Mouse (Mus musculus) ES-Bruce4 (cell line): ENCODE data around the gene Cfap58. TPM values are rescaled to one million over a fixed set of nuclear protein-coding genes. Genes with fewer than 3 reads are reported as not detected.

Source experiments
- H3K27ac ChIP-seq: 2 replicates; pipeline ENCODE4 v1.5.1; 2012; ENCODE audit warnings: low read length, inconsistent platforms; ENCODE audit not compliant: insufficient read depth
- H3K27me3 ChIP-seq: 2 replicates; pipeline ENCODE4 v1.6.1; 2012; ENCODE audit warnings: mild to moderate bottlenecking, low read length, inconsistent platforms; ENCODE audit not compliant: control insufficient read depth, poor library complexity, insufficient read depth, severe bottlenecking
- H3K36me3 ChIP-seq: 2 replicates; pipeline ENCODE4 v1.6.1; 2012; ENCODE audit warnings: inconsistent platforms, mild to moderate bottlenecking, low read length, moderate library complexity; ENCODE audit not compliant: control insufficient read depth, poor library complexity, insufficient read depth, severe bottlenecking
- H3K4me1 ChIP-seq: one replicate; pipeline ENCODE4 v1.8.1; 2011; ENCODE audit warnings: low read length; ENCODE audit not compliant: control insufficient read depth, insufficient read depth
- H3K4me3 ChIP-seq: 2 replicates; pipeline ENCODE4 v1.5.1; 2011; ENCODE audit warnings: low read depth, mild to moderate bottlenecking, low read length
- H3K9ac ChIP-seq: 2 replicates; pipeline ENCODE4 v1.6.1; 2012; ENCODE audit warnings: low read depth, mild to moderate bottlenecking, inconsistent platforms; ENCODE audit not compliant: poor library complexity, severe bottlenecking
- H3K9me3 ChIP-seq: replicated peaks from 2 replicates; pipeline ENCODE4 v1.6.1; 2012; ENCODE audit warnings: mild to moderate bottlenecking, low read length, inconsistent platforms; ENCODE audit not compliant: control insufficient read depth, poor library complexity, insufficient read depth, severe bottlenecking
- CTCF ChIP-seq: IDR thresholded peaks from one replicate; pipeline ENCODE4 v1.8.1; 2011; ENCODE audit warnings: low read depth, low read length
- EP300 ChIP-seq: IDR thresholded peaks from 2 replicates; pipeline ENCODE4 v1.6.1; 2011; ENCODE audit warnings: low read depth, low read length; ENCODE audit not compliant: insufficient read depth
- POLR2A ChIP-seq: IDR thresholded peaks from one replicate; pipeline ENCODE4 v1.8.1; 2011; ENCODE audit warnings: low read length; ENCODE audit not compliant: insufficient read depth
- polyA plus RNA-seq: library from polyadenylated mRNA; stranded (reverse); fragments of >200 nt; gene quantifications from 2 replicates; pipeline ENCODE4 v1.2.4, GENCODE M21; 2011; ENCODE audit warnings: low read depth; ENCODE audit not compliant: missing spikeins, insufficient read depth, insufficient read length

Cfap58 gene
- polyA plus RNA-seq, 1 experiment, result not detected

DNA sequence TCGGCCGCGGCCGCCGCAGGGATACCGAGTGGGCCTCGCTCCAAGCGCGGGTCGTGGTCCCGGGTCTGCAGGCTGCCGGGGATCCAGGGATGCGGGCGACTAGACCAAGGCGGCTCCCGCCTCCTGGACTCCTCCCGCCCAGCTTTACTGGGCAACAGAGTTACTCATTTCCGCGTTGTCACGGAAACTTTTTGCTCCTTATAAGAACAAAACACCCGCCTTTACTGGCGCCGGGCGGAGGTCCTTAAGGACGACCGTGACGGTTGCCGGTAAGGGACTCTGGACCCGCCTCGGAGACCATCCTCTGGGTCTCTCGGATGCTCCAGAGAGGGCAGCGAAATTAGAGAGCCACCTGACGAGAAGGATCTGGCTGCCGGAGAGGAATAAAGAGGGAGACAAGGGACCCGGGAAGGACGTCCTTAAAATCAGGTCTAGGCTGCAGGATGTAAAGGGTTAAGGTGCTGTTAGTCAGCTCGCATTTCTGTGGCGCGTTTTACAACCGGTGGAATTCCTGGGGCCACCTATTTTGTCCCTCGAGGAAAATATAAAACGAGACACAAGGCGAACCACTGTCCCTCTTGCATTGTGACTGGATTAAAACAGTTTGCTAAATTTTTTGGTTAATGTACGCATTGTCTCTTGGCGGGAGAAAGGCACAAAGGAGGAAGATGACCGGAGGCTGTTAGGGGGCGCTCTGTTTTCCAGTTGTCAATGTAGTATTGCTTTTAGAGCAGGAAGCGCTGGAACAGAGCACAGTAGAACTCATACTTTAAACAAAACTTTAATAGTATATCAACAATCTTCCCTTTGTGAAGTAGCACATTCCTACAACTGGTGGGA lies 18.1 kb upstream of the Cfap58 start, which contains the start of the genes Cfap43 and Itprip:
Cfap43 (minus strand) TSS at position 162 of the 840 bp plus-strand sequence.
Itprip (minus strand) TSS at position 174 of the 840 bp plus-strand sequence.
- Histone ChIP-seq H3K9ac (peak within 1 kb of the TSS; percentile 59), H3K4me3 (peak within 1 kb of the TSS; percentile 86), H3K9me3 (no peaks in the 10 kb centered on the region), H3K27ac (no peak within 1 kb of the TSS), H3K4me1 (no peaks in the 10 kb centered on the region), H3K27me3 (no peaks in the 10 kb centered on the region; the same call in 1 of the 2 replicates), H3K36me3 (no peaks in the 10 kb centered on the region)
- TF ChIP-seq CTCF, result peak; percentile 9
- no peak for TF ChIP-seq POLR2A
- TF ChIP-seq EP300, result no peak

DNA sequence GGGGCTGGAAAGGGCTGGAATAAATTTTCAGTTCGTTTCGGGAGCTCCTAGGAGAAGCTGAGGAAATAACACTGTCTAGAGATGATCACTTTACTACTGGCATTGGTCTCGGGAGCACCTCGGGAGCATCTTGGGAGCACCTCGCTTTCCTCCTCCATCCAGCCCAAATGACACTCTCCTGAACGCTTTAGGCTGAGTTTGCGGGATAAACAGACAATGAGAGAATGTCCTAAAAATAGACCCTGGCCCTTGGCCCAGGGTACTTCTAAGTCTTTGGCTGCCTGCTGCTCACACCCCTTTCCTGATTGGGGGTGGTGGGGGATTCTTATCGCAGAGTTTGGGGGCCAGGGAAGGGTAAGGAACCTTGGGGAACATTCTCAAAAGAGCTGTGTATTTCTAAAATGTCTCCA lies 17.5 kb upstream of the Cfap58 start:
- peak overlapping the region; percentile 59; the same call in 1 of the 2 replicates for H3K9ac ChIP-seq
- H3K9me3 ChIP-seq, result no peaks in the 10 kb centered on the region
- H3K4me1 ChIP-seq, result no peaks in the 10 kb centered on the region
- TF ChIP-seq CTCF, result no peak
- TF ChIP-seq POLR2A, result no peak
- TF ChIP-seq EP300, result no peak
- no peaks in the 10 kb centered on the region for H3K36me3 ChIP-seq
- H3K4me3 ChIP-seq, result no peak overlapping the region
- no peak overlapping the region for H3K27ac ChIP-seq
- no peaks in the 10 kb centered on the region; the same call in 1 of the 2 replicates for H3K27me3 ChIP-seq

DNA sequence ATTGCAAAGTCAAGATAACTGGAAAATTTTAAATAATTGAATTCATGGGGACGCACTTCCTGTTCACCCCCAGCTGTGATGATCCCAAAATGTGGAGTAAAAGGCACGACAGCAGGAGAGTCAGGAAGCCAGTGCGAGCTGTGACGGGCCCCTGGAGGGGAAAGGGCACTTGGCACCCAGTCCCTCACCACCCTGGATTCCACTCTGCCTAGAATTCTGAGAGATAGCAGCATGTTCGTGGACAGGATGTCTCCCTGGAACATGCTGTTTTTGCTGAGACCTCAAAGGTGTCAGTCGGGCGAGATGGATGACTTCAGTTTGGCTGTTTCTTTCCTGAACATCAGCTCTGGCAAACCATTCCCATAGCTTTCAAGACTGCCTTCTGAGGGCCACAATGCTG lies 11.7 kb upstream of the Cfap58 start:
- no peaks in the 10 kb centered on the region for H3K9me3 ChIP-seq
- no peak overlapping the region for H3K4me3 ChIP-seq
- H3K4me1 ChIP-seq, result no peaks in the 10 kb centered on the region
- no peaks in the 10 kb centered on the region for H3K36me3 ChIP-seq
- H3K9ac ChIP-seq, result no peak overlapping the region
- H3K27me3 ChIP-seq, result no peaks in the 10 kb centered on the region
- H3K27ac ChIP-seq, result no peak overlapping the region
- no peak for TF ChIP-seq EP300
- TF ChIP-seq CTCF, result no peak
- TF ChIP-seq POLR2A, result no peak

DNA sequence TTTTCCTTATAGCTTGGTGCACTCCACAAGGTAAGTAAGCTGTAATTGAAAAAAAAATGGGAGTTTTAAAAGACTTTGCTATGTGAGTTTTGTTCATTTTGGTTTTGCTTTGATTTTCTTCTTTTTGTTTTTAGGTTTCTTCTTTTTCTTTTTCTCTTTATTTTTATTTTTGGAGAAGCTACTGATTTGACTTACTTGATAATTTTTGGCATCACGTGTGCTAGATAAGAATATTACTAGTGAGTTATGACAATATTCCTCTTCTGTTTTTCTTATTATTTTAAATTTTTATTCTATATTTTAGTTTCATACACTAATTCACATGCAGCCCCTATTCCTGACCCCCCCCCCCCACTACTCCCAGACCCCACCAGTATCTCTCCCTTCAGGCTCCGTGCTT lies 10.4 kb upstream of the Cfap58 start:
- H3K36me3 ChIP-seq, result no peaks in the 10 kb centered on the region
- H3K4me3 ChIP-seq, result no peak overlapping the region
- H3K9ac ChIP-seq, result no peak overlapping the region
- no peak overlapping the region for H3K27ac ChIP-seq
- H3K4me1 ChIP-seq, result no peaks in the 10 kb centered on the region
- TF ChIP-seq EP300 (no peak), CTCF (no peak), POLR2A (no peak)
- H3K9me3 ChIP-seq, result no peaks in the 10 kb centered on the region
- H3K27me3 ChIP-seq, result no peaks in the 10 kb centered on the region

DNA sequence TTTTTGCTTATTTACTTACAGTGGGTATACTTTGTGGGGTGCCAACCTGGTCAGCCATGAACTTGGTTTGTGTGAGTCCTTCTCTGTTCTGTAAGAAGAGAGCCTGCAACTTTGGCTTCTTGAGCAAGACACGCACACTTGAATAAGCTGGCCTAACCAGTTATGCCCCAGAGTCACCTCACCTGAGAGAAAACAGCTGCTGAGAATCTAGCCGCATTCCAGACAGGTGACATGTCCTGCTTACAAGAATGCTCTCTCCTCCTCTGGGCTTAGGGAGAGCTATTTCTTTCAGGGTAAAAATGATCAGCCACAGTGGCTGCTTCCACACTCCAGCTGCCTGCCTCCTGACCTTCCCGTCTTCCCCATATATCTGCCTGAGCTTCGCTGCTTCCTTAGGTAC lies 8.4 kb upstream of the Cfap58 start:
- H3K27me3 ChIP-seq, result no peaks in the 10 kb centered on the region
- no peak overlapping the region for H3K27ac ChIP-seq
- H3K4me3 ChIP-seq, result no peak overlapping the region
- no peak for TF ChIP-seq CTCF
- TF ChIP-seq EP300, result no peak
- TF ChIP-seq POLR2A, result no peak
- no peaks in the 10 kb centered on the region for H3K9me3 ChIP-seq
- no peaks in the 10 kb centered on the region for H3K4me1 ChIP-seq
- H3K36me3 ChIP-seq, result no peaks in the 10 kb centered on the region
- H3K9ac ChIP-seq, result no peak overlapping the region
